Mouse (Mus musculus) erythroblast, embryonic 14.5 days (primary cell): ENCODE measurements around the gene Papola.

Experiments
- GATA1 ChIP-seq: IDR thresholded peaks from 2 replicates; pipeline ENCODE4 v1.6.1; 2012; ENCODE audit warnings: low read length, inconsistent platforms, mixed read lengths
- TAL1 ChIP-seq: IDR thresholded peaks from 3 replicates; pipeline ENCODE4 v1.6.1; 2012; ENCODE audit warnings: low read length, inconsistent platforms, mixed read lengths

- TF ChIP-seq GATA1 (no peak), TAL1 (no peak)
Observed at GRCm38 (mm10) chr12:105875112-105875511, 90.6 kb downstream of the Papola start.
